Mouse (Mus musculus) erythroid progenitor cell, adult 5-6 weeks (primary cell): ENCODE data around the gene Gm38431. TPM values are rescaled to one million over a fixed set of nuclear protein-coding genes. Genes with fewer than 3 reads are reported as not detected.

ENCODE experiments used
- ATAC-seq: replicated peaks from 2 replicates; pipeline ENCODE4 v1.8.0; 2016; ENCODE audit warnings: moderate number of reproducible peaks, mild to moderate bottlenecking, moderate TSS enrichment, inconsistent platforms; ENCODE audit not compliant: poor library complexity, low FRiP score, severe bottlenecking
- total RNA-seq, 2 experiments: library from RNA; stranded (forward) in 1 of 2; stranded (reverse) in 1 of 2; fragments of 150-400 nt in 1 of 2; fragments of 186-747, 209-891 nt in 1 of 2; gene quantifications; 2 replicates each; pipeline versions ENCODE4 v1.2.3 to v1.2.4; 2015 to 2017; ENCODE audit warnings: low replicate concordance in 2 of 2

Gm38431 gene
- total RNA-seq, 2 experiments from 2014 or later: 34.0 TPM; not detected in 1

DNA sequence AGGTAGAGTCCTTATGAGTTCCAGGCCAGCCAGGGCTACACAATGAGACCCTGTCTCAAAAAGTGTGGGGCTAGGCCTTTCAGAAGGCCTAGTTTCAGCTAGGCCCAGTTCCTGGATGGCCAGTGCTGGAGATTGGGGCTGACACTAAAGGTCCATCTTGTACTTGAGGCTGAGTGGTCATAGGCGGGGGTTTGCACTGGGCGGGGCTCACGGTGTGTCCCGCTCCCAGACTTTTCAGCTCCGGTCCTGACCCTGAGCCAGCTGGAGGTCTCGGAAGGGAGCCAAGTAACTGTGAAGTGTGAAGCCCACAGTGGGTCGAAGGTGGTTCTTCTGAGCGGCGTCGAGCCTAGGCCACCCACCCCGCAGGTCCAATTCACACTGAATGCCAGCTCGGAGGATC lies 64.9 kb downstream of the Gm38431 start:
- no peak for ATAC-seq

DNA sequence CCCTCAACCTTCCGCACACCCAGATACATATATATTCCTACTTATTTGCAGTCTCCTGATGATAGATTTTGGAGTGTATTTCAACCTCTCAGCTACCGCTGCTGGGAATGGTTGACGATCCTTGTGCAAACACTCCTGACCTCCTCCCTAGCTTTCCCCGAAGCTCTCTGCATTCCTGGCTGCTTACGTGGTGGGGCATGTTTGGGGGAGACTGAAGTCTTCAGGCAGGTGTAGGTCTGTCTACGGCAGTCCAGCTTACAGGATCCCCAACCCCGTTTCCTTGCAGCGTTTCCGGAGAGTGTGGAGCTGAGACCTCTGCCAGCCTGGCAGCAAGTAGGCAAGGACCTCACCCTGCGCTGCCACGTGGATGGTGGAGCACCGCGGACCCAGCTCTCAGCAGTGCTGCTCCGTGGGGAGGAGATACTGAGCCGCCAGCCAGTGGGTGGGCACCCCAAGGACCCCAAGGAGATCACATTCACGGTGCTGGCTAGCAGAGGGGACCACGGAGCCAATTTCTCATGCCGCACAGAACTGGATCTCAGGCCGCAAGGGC lies 66.5 kb downstream of the Gm38431 start:
- no peak for ATAC-seq

DNA sequence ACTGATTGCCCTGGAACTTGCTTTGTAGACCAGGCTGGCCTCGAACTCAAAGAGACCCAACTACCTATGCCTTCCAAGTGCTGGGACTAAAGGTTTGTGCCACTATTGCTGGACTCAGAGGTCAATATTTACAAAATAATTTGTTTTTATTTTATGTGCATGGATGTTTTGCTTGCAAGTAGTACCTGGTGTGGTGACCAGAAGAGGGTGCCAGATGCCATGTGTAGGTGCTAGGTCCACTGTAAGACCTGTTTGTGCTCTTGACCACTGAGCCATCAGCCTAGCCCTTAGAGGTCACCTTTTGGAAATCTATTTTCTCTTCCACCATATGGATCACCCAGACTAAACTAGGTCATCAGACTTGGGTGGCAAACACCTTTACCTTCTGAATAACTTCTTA lies 69.1 kb downstream of the Gm38431 start:
- ATAC-seq: no peak

DNA sequence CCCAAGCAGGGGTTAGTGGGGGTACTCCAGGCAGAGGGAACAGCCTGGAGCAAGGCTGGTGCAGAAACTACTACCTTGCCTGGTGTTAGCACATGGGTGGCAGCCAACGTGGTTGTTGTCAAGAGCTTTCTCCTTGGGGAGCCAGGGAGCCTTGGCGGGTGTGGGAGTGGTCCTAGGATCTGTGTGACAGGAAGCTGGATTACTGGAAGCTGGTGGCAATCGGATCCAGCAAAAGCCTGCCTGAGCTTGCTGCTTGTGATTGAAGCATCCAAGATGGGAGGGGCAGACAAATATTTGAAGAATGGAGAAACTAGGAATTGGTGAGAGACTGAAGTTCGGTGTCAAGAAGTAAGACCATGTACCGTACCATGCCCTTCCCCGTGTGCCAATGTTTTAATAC lies 69.5 kb downstream of the Gm38431 start:
- ATAC-seq: no peak

DNA sequence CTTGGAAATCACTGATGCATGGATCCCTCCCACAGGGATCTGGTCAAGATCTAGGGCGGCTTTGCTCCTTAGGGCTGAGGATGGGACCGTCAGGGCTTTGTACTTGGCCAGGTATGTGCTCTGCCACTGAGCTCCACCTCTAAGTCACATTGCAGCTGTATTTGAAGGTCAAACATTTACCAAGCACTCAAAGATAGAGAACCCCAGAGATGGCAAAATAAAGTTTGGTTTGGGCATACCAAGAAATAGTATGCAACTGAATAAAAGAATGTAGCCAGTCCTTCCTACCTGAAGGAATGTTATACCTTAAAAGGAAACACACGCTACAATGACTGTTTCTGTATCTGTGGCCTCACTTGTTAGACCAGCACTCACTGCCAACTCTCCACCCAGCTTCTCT lies 70.4 kb downstream of the Gm38431 start:
- no peak for ATAC-seq

DNA sequence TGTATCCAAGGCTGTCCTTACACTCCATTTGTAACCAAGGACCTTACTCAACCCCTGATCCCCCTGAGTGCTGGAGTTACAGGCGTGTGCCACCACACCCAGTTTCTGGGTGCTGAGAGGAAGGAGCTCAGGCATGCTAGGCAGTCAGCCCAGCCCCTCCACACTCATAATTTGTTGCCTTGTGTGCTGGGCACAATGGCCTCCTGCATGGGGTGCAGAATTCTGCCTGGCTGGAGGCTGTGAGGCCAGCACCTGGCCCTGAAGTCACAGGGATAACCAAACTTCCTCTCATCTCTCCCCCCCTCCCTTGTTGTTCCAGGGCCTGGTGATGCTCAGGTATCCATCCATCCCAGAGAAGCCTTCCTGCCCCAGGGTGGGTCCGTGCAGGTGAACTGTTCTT lies 73.2 kb downstream of the Gm38431 start:
- no peak for ATAC-seq

Other genes starting within 250 kb of the Gm38431 start
- 1.1 and 1.7 TPM in 2 replicates for gene A230050P20Rik, start 223.4 kb downstream of the Gm38431 start, total RNA-seq (2015; ENCODE audit: low replicate concordance)
- 3.7 and 4.3 TPM in 2 replicates for gene A230050P20Rik, start 223.4 kb downstream of the Gm38431 start, total RNA-seq (2017; ENCODE audit: low replicate concordance)
- gene Angptl6, start 212.3 kb downstream of the Gm38431 start, total RNA-seq (2015; ENCODE audit: low replicate concordance): not detected in 2 replicates
- 0.53 TPM in 1 of 2 replicates, not detected in the other for gene Angptl6, start 212.3 kb downstream of the Gm38431 start, total RNA-seq (2017; ENCODE audit: low replicate concordance)
- gene Ppan, start 203.8 kb downstream of the Gm38431 start, total RNA-seq (2015; ENCODE audit: low replicate concordance): 6.7 and 19.1 TPM in 2 replicates
- 7.1 and 16.2 TPM in 2 replicates for gene Ppan, start 203.8 kb downstream of the Gm38431 start, total RNA-seq (2017; ENCODE audit: low replicate concordance)
- gene Eif3g, start 193.4 kb downstream of the Gm38431 start, total RNA-seq (2015; ENCODE audit: low replicate concordance): 47.4 and 59.5 TPM in 2 replicates
- 41.5 and 59.7 TPM in 2 replicates for gene Eif3g, start 193.4 kb downstream of the Gm38431 start, total RNA-seq (2017; ENCODE audit: low replicate concordance)
- gene Dnmt1, start 132.1 kb downstream of the Gm38431 start, total RNA-seq (2015; ENCODE audit: low replicate concordance): 122 and 135 TPM in 2 replicates
- 217 and 249 TPM in 2 replicates for gene Dnmt1, start 132.1 kb downstream of the Gm38431 start, total RNA-seq (2017; ENCODE audit: low replicate concordance)
- gene S1pr2, start 115.2 kb downstream of the Gm38431 start, total RNA-seq (2015; ENCODE audit: low replicate concordance): not detected in 2 replicates
- gene S1pr2, start 115.2 kb downstream of the Gm38431 start, total RNA-seq (2017; ENCODE audit: low replicate concordance): under 0.01 and 0.39 TPM in 2 replicates
- gene Mrpl4, start 89.3 kb downstream of the Gm38431 start, total RNA-seq (2015; ENCODE audit: low replicate concordance): 13.0 and 22.0 TPM in 2 replicates
- 13.3 and 18.0 TPM in 2 replicates for gene Mrpl4, start 89.3 kb downstream of the Gm38431 start, total RNA-seq (2017; ENCODE audit: low replicate concordance)
- 1.3 TPM in 1 of 2 replicates, not detected in the other for gene Icam1, start 76.0 kb downstream of the Gm38431 start, total RNA-seq (2015; ENCODE audit: low replicate concordance)
- gene Icam1, start 76.0 kb downstream of the Gm38431 start, total RNA-seq (2017; ENCODE audit: low replicate concordance): 1.5 and 9.0 TPM in 2 replicates
- 164 and 214 TPM in 2 replicates for gene Icam4, start 62.6 kb downstream of the Gm38431 start, total RNA-seq (2015; ENCODE audit: low replicate concordance)
- gene Icam4, start 62.6 kb downstream of the Gm38431 start, total RNA-seq (2017; ENCODE audit: low replicate concordance): 107 and 112 TPM in 2 replicates
- gene Icam5, start 59.9 kb downstream of the Gm38431 start, total RNA-seq (2015; ENCODE audit: low replicate concordance): 1.3 and 1.4 TPM in 2 replicates
- gene Icam5, start 59.9 kb downstream of the Gm38431 start, total RNA-seq (2017; ENCODE audit: low replicate concordance): 1.3 and 3.5 TPM in 2 replicates
- 6.8 TPM in 1 of 2 replicates, not detected in the other for gene Zglp1, start 24.9 kb downstream of the Gm38431 start, total RNA-seq (2015; ENCODE audit: low replicate concordance)
- gene Zglp1, start 24.9 kb downstream of the Gm38431 start, total RNA-seq (2017; ENCODE audit: low replicate concordance): not detected in 2 replicates
- gene Gm49373, start 18.9 kb downstream of the Gm38431 start, total RNA-seq (2015; ENCODE audit: low replicate concordance): not detected in 2 replicates
- gene Gm49373, start 18.9 kb downstream of the Gm38431 start, total RNA-seq (2017; ENCODE audit: low replicate concordance): not detected in 2 replicates
- 13.0 and 19.8 TPM in 2 replicates for gene Fdx1l, start 18.4 kb downstream of the Gm38431 start, total RNA-seq (2015; ENCODE audit: low replicate concordance)
- gene Fdx1l, start 18.4 kb downstream of the Gm38431 start, total RNA-seq (2017; ENCODE audit: low replicate concordance): 7.8 and 19.7 TPM in 2 replicates
- gene Raver1, start within 50 bp of the Gm38431 start, total RNA-seq (2015; ENCODE audit: low replicate concordance): 18.4 and 23.4 TPM in 2 replicates
- gene Raver1, start within 50 bp of the Gm38431 start, total RNA-seq (2017; ENCODE audit: low replicate concordance): 21.1 and 32.5 TPM in 2 replicates
- 2.5 and 5.0 TPM in 2 replicates for gene Tyk2, start 39.2 kb upstream of the Gm38431 start, total RNA-seq (2015; ENCODE audit: low replicate concordance)
- 4.7 and 5.0 TPM in 2 replicates for gene Tyk2, start 39.2 kb upstream of the Gm38431 start, total RNA-seq (2017; ENCODE audit: low replicate concordance)
- 28.9 and 42.9 TPM in 2 replicates for gene Cdc37, start 58.0 kb upstream of the Gm38431 start, total RNA-seq (2015; ENCODE audit: low replicate concordance)
- 68.0 and 76.5 TPM in 2 replicates for gene Cdc37, start 58.0 kb upstream of the Gm38431 start, total RNA-seq (2017; ENCODE audit: low replicate concordance)
- 4.6 TPM in 1 of 2 replicates, not detected in the other for gene Pde4a, start 73.7 kb upstream of the Gm38431 start, total RNA-seq (2015; ENCODE audit: low replicate concordance)
- 0.15 and 0.39 TPM in 2 replicates for gene Pde4a, start 73.7 kb upstream of the Gm38431 start, total RNA-seq (2017; ENCODE audit: low replicate concordance)
- 13.8 and 25.2 TPM in 2 replicates for gene Keap1, start 147.4 kb upstream of the Gm38431 start, total RNA-seq (2015; ENCODE audit: low replicate concordance)
- 37.0 and 44.7 TPM in 2 replicates for gene Keap1, start 147.4 kb upstream of the Gm38431 start, total RNA-seq (2017; ENCODE audit: low replicate concordance)
- gene S1pr5, start 156.4 kb upstream of the Gm38431 start, total RNA-seq (2015; ENCODE audit: low replicate concordance): 2.5 TPM in 1 of 2 replicates, not detected in the other
- gene S1pr5, start 156.4 kb upstream of the Gm38431 start, total RNA-seq (2017; ENCODE audit: low replicate concordance): 0.13 and 0.53 TPM in 2 replicates
- 49.4 and 49.5 TPM in 2 replicates for gene Atg4d, start 173.3 kb upstream of the Gm38431 start, total RNA-seq (2015; ENCODE audit: low replicate concordance)
- 73.9 and 162 TPM in 2 replicates for gene Atg4d, start 173.3 kb upstream of the Gm38431 start, total RNA-seq (2017; ENCODE audit: low replicate concordance)
- 19.7 and 49.4 TPM in 2 replicates for gene Kri1, start 196.0 kb upstream of the Gm38431 start, total RNA-seq (2015; ENCODE audit: low replicate concordance)
- gene Kri1, start 196.0 kb upstream of the Gm38431 start, total RNA-seq (2017; ENCODE audit: low replicate concordance): 18.2 and 48.8 TPM in 2 replicates
- gene Cdkn2d, start 199.4 kb upstream of the Gm38431 start, total RNA-seq (2015; ENCODE audit: low replicate concordance): 305 and 325 TPM in 2 replicates
- gene Cdkn2d, start 199.4 kb upstream of the Gm38431 start, total RNA-seq (2017; ENCODE audit: low replicate concordance): 151 and 194 TPM in 2 replicates
- gene Ap1m2, start 220.3 kb upstream of the Gm38431 start, total RNA-seq (2015; ENCODE audit: low replicate concordance): 0.36 and 0.84 TPM in 2 replicates
- gene Ap1m2, start 220.3 kb upstream of the Gm38431 start, total RNA-seq (2017; ENCODE audit: low replicate concordance): not detected in 2 replicates
- gene Slc44a2, start 228.7 kb upstream of the Gm38431 start, total RNA-seq (2015; ENCODE audit: low replicate concordance): 15.9 and 35.7 TPM in 2 replicates
- 14.4 and 22.3 TPM in 2 replicates for gene Slc44a2, start 228.7 kb upstream of the Gm38431 start, total RNA-seq (2017; ENCODE audit: low replicate concordance)